Mouse (Mus musculus): ENCODE data around the gene Bik.

DNA sequence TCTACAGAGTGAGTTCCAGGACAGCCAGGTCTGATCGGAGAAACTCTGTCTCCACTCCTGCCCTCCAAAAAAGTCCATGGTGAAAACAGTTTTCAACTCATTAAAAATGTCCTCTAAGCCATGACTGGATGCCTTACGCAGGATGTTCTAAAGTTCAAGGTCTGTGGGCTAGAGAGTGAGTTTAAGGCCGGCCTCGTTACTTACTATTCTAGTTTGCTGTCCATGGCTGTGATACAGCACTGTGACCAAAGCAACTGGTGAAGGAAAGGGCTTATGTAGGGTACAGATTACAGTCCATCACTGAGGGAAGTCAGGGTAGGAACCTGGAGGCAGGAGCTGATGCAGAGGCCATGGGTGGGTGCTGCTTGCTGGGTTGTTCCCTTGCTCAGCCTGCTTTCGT, 41.9 kb downstream of the Bik start:
- no peak for TF ChIP-seq CTCF (IDR thresholded peaks at IDR 0.05; ENCODE audit: extremely low read depth, insufficient read depth, low read length)
- TF ChIP-seq POLR2A (IDR thresholded peaks at IDR 0.05; ENCODE audit: extremely low read depth, insufficient read depth, low read length) = no peak

Data from cortical plate, adult 2 months (tissue).